ENCODE assay signal across 16 mouse cellular contexts in genomic region chr5:101120509-101121201, GRCm38 (mm10).
DNase-seq lines count a peak whose midpoint lies in the region; ATAC-seq and TF ChIP-seq lines count a peak whose summit lies in the region.
"Had no signal": no experiment of that assay in that cellular context is flagged by ENCODE, and none has a peak within 500 bp of the region (broad histone marks: within the 10 kb centered on the region; RNA-seq: fewer than 3 reads in every experiment).

No protein-coding gene starts in this region.

- H3K27ac ChIP-seq in hindbrain, postnatal 0 days: no peak overlapping the region
- H3K27ac ChIP-seq in hindbrain, embryonic 10.5 days: no peak overlapping the region
- H3K27ac ChIP-seq: hindbrain, embryonic 14.5 days; midbrain, embryonic 13.5 days; stomach, postnatal 0 days had no signal

- H3K4me2 ChIP-seq in hindbrain, postnatal 0 days (ENCODE audit: low read depth, low read length): no peak overlapping the region
- H3K4me2 ChIP-seq: hindbrain, embryonic 14.5 days; lung, embryonic 14.5 days; midbrain, embryonic 13.5 days had no signal

- no peaks in the 10 kb centered on the region for H3K4me1 ChIP-seq in hindbrain, postnatal 0 days (ENCODE audit: insufficient read depth, low read length)
- peaks cover 27% of the 10 kb centered on the region for H3K4me1 ChIP-seq in hindbrain, embryonic 10.5 days (replicated peaks)
- H3K4me1 ChIP-seq: midbrain, embryonic 13.5 days had no signal

- H3K9ac ChIP-seq in hindbrain, postnatal 0 days (replicated peaks; ENCODE audit: low read length): no peak overlapping the region
- H3K9ac ChIP-seq: hindbrain, embryonic 14.5 days; lung, embryonic 14.5 days; midbrain, embryonic 13.5 days had no signal

- H3K9me3 ChIP-seq in hindbrain, postnatal 0 days (ENCODE audit: low read length): no peaks in the 10 kb centered on the region
- no peaks in the 10 kb centered on the region for H3K9me3 ChIP-seq in hindbrain, embryonic 10.5 days
- H3K9me3 ChIP-seq: midbrain, embryonic 13.5 days had no signal

- peaks cover 9% of the 10 kb centered on the region; the same call in 1 of the 2 replicates for H3K27me3 ChIP-seq in hindbrain, postnatal 0 days (ENCODE audit: insufficient read depth, low read length)
- H3K27me3 ChIP-seq in hindbrain, embryonic 10.5 days (ENCODE audit: insufficient read depth, poor library complexity, severe bottlenecking): peaks cover 96% of the 10 kb centered on the region

- no peaks in the 10 kb centered on the region for H3K36me3 ChIP-seq in hindbrain, postnatal 0 days (ENCODE audit: insufficient read depth, low read length)
- no peaks in the 10 kb centered on the region for H3K36me3 ChIP-seq in hindbrain, embryonic 10.5 days
- H3K36me3 ChIP-seq: G1E; midbrain, embryonic 13.5 days had no signal

- WGBS in hindbrain, postnatal 0 days: 56% methylated on average over 5 of the region's 5 CpGs
- 74% methylated on average over 5 of the region's 5 CpGs for WGBS in hindbrain, embryonic 10.5 days

- no peak for TF ChIP-seq CTCF in hindbrain, postnatal 0 days (IDR thresholded peaks at IDR 0.05; ENCODE audit: low read depth)

- no peak for ATAC-seq in hindbrain, postnatal 0 days
- ATAC-seq in monocyte, adult 5-6 weeks (replicated peaks; ENCODE audit: insufficient number of reproducible peaks, low FRiP score, low TSS enrichment, poor library complexity, severe bottlenecking): no peak
- ATAC-seq: activated CD4-positive, CD25-positive, alpha-beta regulatory T cell, adult 4 months; forebrain, embryonic 14.5 days; midbrain, embryonic 13.5 days had no signal

- no peak overlapping the region for H3K4me3 ChIP-seq in hindbrain, postnatal 0 days (ENCODE audit: low read length)
- no peak overlapping the region for H3K4me3 ChIP-seq in hindbrain, embryonic 10.5 days
- H3K4me3 ChIP-seq: midbrain, embryonic 13.5 days had no signal

- peak; percentile 5 to 10 for DNase-seq in cerebellum, postnatal 14 days
- no peak for DNase-seq in cerebellum, adult 18-20 months
- DNase-seq in hindbrain, postnatal 0 days (ENCODE audit: low spot score): peak; percentile 8
- no peak for DNase-seq in hindbrain, embryonic 10.5 days (ENCODE audit: low spot score)
- DNase-seq in adipocyte (ENCODE audit: low spot score): peak; percentile 4
- peak; percentile 42 for DNase-seq in kidney, postnatal 14 days
- DNase-seq in adrenal gland, postnatal 36 days: no peak
- DNase-seq: B cell, adult 2 months; lung, embryonic 14.5 days had no signal

Comparison
In these comparisons a context has a peak if more than half of its experiments do, and no peak if none do; other contexts are left out.
1. DNase-seq: peak in cerebellum, postnatal 14 days (2 of 2), hindbrain, postnatal 0 days (single experiment), adipocyte (single experiment) and kidney, postnatal 14 days (single experiment); none in cerebellum, adult 18-20 months (0 of 2), hindbrain, embryonic 10.5 days (single experiment) and adrenal gland, postnatal 36 days (0 of 2).